Mouse (Mus musculus) small intestine, adult 2 months (tissue): ENCODE results near the gene Junb. TPM values are rescaled to one million over a fixed set of nuclear protein-coding genes. Genes with fewer than 3 reads are reported as not detected.

ENCODE experiments used
- H3K27ac ChIP-seq: fragments of 200-500 bp; 2 replicates; pipeline ENCODE4 v1.5.1; 2012; ENCODE audit warnings: low read depth, low read length, control low read depth, inconsistent platforms; ENCODE audit not compliant: insufficient read depth
- H3K27me3 ChIP-seq: fragments of 200-500 bp; 2 replicates; pipeline ENCODE4 v1.6.1; 2012; ENCODE audit warnings: mild to moderate bottlenecking, moderate library complexity, low read length, inconsistent platforms; ENCODE audit not compliant: control insufficient read depth, insufficient read depth
- H3K36me3 ChIP-seq: fragments of 200-500 bp; 2 replicates; pipeline ENCODE4 v1.6.1; 2012; ENCODE audit warnings: mild to moderate bottlenecking, low read length, control low read depth, inconsistent platforms; ENCODE audit not compliant: control insufficient read depth, insufficient read depth
- H3K4me1 ChIP-seq: fragments of 200-500 bp; 2 replicates; pipeline ENCODE4 v1.6.1; 2012; ENCODE audit warnings: low read length, inconsistent platforms, mixed read lengths; ENCODE audit not compliant: control insufficient read depth, insufficient read depth, insufficient read length
- H3K4me3 ChIP-seq: fragments of 200-500 bp; 2 replicates; pipeline ENCODE4 v1.5.1; 2012; ENCODE audit warnings: low read depth, mild to moderate bottlenecking, control low read depth, inconsistent platforms, low read length, moderate library complexity
- CTCF ChIP-seq: fragments of 200-500 bp; IDR thresholded peaks from 2 replicates; pipeline ENCODE4 v1.5.1; 2012; ENCODE audit warnings: low read depth, mild to moderate bottlenecking, control low read depth, inconsistent platforms, low read length, moderate library complexity, mixed read lengths; ENCODE audit not compliant: insufficient replicate concordance, insufficient read length; ENCODE audit errors: extremely low read depth
- POLR2A ChIP-seq: fragments of 200-500 bp; IDR thresholded peaks from 2 replicates; pipeline ENCODE4 v1.6.1; 2012; ENCODE audit warnings: low read depth, mild to moderate bottlenecking, control low read depth, inconsistent platforms, low read length, moderate library complexity
- WGBS: fragments of 180-500 bp; shearing (Covaris S2); methylation state at CpG from one replicate; pipeline ENCODE4 v1.1.7; 2018; 5-methylcytosine and 5-hydroxymethylcytosine counted together
- polyA plus RNA-seq: library from polyadenylated mRNA; depleted of rRNA; stranded (reverse); fragments of >200 nt; gene quantifications from 2 replicates; pipeline ENCODE4 v1.2.3, GENCODE M21; 2012

Gene Junb
- polyA plus RNA-seq, 1 experiment: 329 TPM

DNA sequence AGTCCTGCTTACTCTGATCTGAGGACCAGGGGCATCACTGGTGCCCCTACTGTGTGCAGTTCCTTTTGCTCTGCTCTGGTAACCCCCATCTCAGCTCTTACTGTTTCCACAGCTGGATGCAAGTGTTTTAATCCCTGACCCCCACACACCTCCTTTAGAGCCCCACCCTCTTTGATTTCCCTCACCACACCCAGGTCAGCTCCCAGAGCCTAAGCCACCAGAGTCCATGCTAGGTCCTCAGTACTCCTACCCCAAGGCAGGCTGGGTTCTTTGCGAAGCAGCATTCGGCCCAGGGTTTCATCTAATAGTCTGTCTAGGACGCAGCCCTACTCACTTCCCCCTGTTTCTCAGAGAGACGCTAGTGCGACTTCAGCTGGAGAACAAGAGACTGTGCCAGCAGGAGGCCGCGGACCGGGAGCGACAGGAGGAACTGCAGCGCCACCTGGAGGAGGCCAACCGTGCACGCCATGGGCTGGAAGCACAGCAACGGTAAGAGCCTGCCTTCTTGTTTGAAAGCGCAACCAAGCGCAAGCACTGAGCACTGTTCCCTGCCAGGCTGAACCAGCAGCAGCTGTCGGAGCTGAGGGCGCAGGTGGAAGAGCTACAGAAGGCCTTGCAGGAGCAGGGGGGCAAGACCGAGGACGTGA, 19.3 kb upstream of the Junb start:
- TF ChIP-seq CTCF (peak; percentile 95), POLR2A (no peak)
- peak overlapping the region; percentile 37; the same call in 1 of the 2 replicates for H3K27ac ChIP-seq
- no peaks in the 10 kb centered on the region for H3K27me3 ChIP-seq
- peak overlapping the region; percentile 35 for H3K4me3 ChIP-seq
- WGBS: 14% methylated on average over 19 of the region's 19 CpGs
- H3K4me1 ChIP-seq: peaks cover 8% of the 10 kb centered on the region
- peaks cover 31% of the 10 kb centered on the region for H3K36me3 ChIP-seq

- no peaks in the 10 kb centered on the region for H3K27me3 ChIP-seq
- TF ChIP-seq CTCF: no peak
- H3K4me1 ChIP-seq: peaks cover 8% of the 10 kb centered on the region
- no peak overlapping the region for H3K4me3 ChIP-seq
- H3K27ac ChIP-seq: no peak overlapping the region
- H3K36me3 ChIP-seq: peaks cover 30% of the 10 kb centered on the region
- WGBS: 95% methylated on average over 5 of the region's 5 CpGs
These were observed 18.5 kb upstream of the Junb start for GRCm38 (mm10) chr8:84996978-84997377.

DNA sequence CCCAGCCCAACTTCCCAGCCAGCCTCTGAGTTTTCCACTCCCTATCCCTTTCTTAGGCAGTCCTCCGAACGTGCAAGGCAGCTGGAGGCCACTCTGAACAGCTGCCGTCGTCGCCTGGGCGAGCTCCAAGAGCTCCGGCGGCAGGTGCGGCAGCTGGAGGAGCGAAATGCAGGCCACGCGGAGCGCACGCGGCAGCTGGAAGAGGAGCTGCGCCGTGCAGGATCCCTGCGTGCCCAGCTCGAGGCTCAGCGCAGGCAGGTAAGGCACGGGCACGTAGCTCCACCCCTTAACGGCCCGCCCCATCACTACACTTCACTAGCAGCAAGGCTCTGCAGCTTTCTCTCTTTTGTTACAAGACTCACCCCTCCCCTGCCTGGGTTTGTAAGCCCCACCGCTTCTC, 17.2 kb upstream of the Junb start:
- Histone ChIP-seq H3K27me3 (no peaks in the 10 kb centered on the region), H3K4me3 (no peak overlapping the region), H3K4me1 (peaks cover 11% of the 10 kb centered on the region), H3K36me3 (peaks cover 25% of the 10 kb centered on the region), H3K27ac (no peak overlapping the region)
- no peak for TF ChIP-seq CTCF
- TF ChIP-seq POLR2A: no peak
- 69% methylated on average over 25 of the region's 25 CpGs for WGBS

- Histone ChIP-seq H3K4me1 (peaks cover 11% of the 10 kb centered on the region), H3K36me3 (peaks cover 25% of the 10 kb centered on the region), H3K27ac (peak overlapping the region; percentile 70; the same call in 1 of the 2 replicates), H3K27me3 (no peaks in the 10 kb centered on the region), H3K4me3 (peak overlapping the region; percentile 28; the same call in 1 of the 2 replicates)
- 89% methylated on average over 9 of the region's 9 CpGs for WGBS
- TF ChIP-seq POLR2A (0 out of 2 replicates have a peak, but pooled peaks have one; percentile 29), CTCF (no peak)
These were observed 15.9 kb upstream of the Junb start for GRCm38 (mm10) chr8:84994375-84994774.

DNA sequence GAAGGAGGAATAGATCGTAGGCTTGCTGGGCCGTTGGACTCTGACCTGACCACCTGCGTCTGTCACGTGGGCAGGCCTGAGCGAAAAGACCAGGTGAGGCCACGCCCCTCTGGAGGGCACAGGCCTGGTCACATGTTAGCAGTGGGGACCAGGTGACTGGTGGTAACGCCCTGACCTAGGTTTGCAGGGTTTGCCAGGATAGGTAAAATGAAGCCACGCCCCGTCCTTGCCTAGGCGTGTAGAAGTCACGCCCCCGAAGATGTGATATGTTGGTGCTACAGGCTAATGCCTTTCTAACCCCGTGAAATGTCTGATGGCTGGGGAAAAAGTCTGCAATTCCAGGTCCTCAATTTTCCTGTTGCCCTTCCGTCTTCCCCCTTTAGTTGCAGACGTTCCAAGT, 12.3 kb upstream of the Junb start:
- Histone ChIP-seq H3K36me3 (peaks cover 12% of the 10 kb centered on the region), H3K27me3 (no peaks in the 10 kb centered on the region), H3K4me3 (peak overlapping the region; percentile 75), H3K27ac (peak overlapping the region; percentile 93), H3K4me1 (peaks cover 25% of the 10 kb centered on the region; the same call in 1 of the 2 replicates)
- TF ChIP-seq POLR2A (no peak), CTCF (no peak)
- WGBS: 2% methylated on average over 15 of the region's 15 CpGs

DNA sequence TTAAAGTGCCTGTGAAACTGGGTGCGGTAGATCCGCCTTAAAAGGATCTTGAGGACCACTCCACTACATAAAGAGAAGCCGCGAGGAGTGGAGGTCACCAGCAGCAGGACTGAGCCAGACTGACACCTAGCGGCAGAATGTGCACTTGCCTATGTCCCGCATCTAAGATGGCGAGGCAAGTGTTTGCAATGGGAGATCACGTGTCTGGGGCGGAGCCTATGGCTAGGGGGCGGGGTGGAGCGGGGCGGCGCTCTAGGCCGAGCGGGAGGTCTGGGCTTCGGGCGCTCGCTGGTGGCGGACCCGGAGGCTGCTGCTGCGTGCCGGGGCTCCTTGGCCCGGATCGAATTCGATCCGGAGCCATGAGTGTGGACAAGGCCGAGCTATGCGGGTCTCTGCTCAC, 11.8 kb upstream of the Junb start, which contains the start of gene Hook2:
Gene Hook2, plus strand, starts transcription at position 255 of the 400 bp plus-strand sequence.
- H3K27me3 ChIP-seq: no peaks in the 10 kb centered on the region
- peaks cover 22% of the 10 kb centered on the region; the same call in 1 of the 2 replicates for H3K4me1 ChIP-seq
- peak within 1 kb of the TSS; percentile 93 for H3K27ac ChIP-seq
- peak; percentile 90 for TF ChIP-seq CTCF
- TF ChIP-seq POLR2A: peak; percentile 84
- peak within 1 kb of the TSS; percentile 75 for H3K4me3 ChIP-seq
- H3K36me3 ChIP-seq: peaks cover 8% of the 10 kb centered on the region
- WGBS: under 1% methylated on average over 28 of the region's 28 CpGs

GRCm38 (mm10) chr8:84989810-84990209, 11.3 kb upstream of the Junb start:
- TF ChIP-seq POLR2A: no peak; the same call in 1 of the 2 replicates
- TF ChIP-seq CTCF: peak; percentile 90; the same call in 1 of the 2 replicates
- Histone ChIP-seq H3K4me1 (peaks cover 23% of the 10 kb centered on the region), H3K4me3 (peak overlapping the region; percentile 75), H3K36me3 (peaks cover 3% of the 10 kb centered on the region; the same call in 1 of the 2 replicates), H3K27me3 (no peaks in the 10 kb centered on the region), H3K27ac (peak overlapping the region; percentile 91)
- WGBS: under 1% methylated on average over 15 of the region's 15 CpGs
